Mouse (Mus musculus): Measurements from ENCODE around the gene Tmem201. TPM values are rescaled to one million over a fixed set of nuclear protein-coding genes. Genes with fewer than 3 reads are reported as not detected.

Gene Tmem201
- polyA plus RNA-seq, 1 experiment from 2014 or later, result 35.1 TPM

DNA sequence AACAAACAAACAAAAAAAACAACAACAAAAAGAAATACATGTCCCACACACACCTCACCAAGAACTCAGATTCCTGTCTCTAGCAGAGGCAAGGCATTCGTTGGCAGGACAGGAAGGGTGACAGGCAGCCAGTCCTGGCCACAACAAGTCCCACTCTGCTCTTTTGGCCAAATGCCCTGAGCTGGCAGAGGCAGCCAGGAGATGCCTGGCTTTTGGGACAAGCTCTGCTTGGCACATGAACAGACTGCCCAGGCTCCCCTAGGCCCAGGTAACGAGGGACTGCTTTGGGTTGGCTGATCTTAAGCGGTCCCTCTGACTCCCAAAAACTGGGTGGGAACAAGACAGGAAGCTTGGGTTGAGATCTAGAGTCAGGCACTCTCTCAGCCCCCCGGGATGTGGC, 1.3 kb downstream of the Tmem201 start:
- no peak overlapping the region for H3K27ac ChIP-seq (ENCODE audit: low read depth, low read length)
- H3K27me3 ChIP-seq (ENCODE audit: control insufficient read depth, insufficient read depth, low read length), result no peaks in the 10 kb centered on the region
- H3K4me3 ChIP-seq (ENCODE audit: low read depth, low read length), result peak overlapping the region; percentile 97
- no peak for ATAC-seq (ENCODE audit: low read depth)
- peaks cover 49% of the 10 kb centered on the region for H3K4me1 ChIP-seq (ENCODE audit: control insufficient read depth, insufficient read depth, low read length)
- H3K4me2 ChIP-seq (ENCODE audit: low read depth, low read length), result peak overlapping the region; percentile 97
- H3K9me3 ChIP-seq (ENCODE audit: control insufficient read depth, low read length), result no peaks in the 10 kb centered on the region
- peaks cover 2% of the 10 kb centered on the region; the same call in 1 of the 2 replicates for H3K36me3 ChIP-seq (ENCODE audit: control insufficient read depth, insufficient read depth, low read length)
- 40% methylated on average over 4 of the region's 4 CpGs for WGBS
- H3K9ac ChIP-seq (replicated peaks; ENCODE audit: low read depth, low read length), result peak overlapping the region; percentile 88

DNA sequence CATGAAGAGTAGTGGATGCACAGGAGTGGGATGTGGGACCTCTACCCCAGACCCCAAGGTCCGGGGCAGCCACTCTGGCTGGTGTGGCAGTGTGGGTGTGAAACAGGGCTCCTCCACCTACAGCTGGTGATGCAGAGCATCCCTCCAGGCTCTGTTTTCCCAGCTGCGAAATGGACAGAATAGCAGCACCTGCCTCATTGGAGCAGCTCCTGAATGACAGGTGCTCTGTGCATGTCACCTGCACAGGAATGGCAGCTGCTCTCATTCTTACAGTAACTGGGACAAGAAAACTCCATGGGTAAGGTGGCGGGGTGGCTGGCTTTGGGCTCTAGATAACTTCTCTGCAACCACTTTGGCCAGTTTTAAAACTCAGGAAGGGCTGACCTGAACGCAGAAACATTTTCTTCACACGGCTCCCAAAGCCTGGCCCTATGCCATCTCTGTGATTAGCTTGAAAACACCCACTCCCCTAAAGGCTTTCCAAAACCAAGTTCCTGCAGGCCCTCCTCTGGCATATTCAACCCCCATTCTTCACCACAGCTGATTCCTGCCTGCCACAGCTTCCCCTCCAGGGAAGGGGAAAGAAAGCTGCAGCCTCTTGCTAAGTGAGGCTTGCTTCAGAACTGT, 2.1 kb downstream of the Tmem201 start:
- Histone ChIP-seq H3K27ac (ENCODE audit: low read depth, low read length) (no peak overlapping the region), H3K4me2 (ENCODE audit: low read depth, low read length) (peak overlapping the region; percentile 97; the same call in 1 of the 2 replicates), H3K4me1 (ENCODE audit: control insufficient read depth, insufficient read depth, low read length) (peaks cover 49% of the 10 kb centered on the region), H3K9me3 (ENCODE audit: control insufficient read depth, low read length) (no peaks in the 10 kb centered on the region), H3K4me3 (ENCODE audit: low read depth, low read length) (no peak overlapping the region), H3K27me3 (ENCODE audit: control insufficient read depth, insufficient read depth, low read length) (no peaks in the 10 kb centered on the region), H3K36me3 (ENCODE audit: control insufficient read depth, insufficient read depth, low read length) (0 out of 2 replicates have a peak, but pooled peaks cover 2% of the 10 kb centered on the region), H3K9ac (replicated peaks; ENCODE audit: low read depth, low read length) (no peak overlapping the region)
- WGBS, result 88% methylated on average over 5 of the region's 5 CpGs
- no peak for ATAC-seq (ENCODE audit: low read depth)

DNA sequence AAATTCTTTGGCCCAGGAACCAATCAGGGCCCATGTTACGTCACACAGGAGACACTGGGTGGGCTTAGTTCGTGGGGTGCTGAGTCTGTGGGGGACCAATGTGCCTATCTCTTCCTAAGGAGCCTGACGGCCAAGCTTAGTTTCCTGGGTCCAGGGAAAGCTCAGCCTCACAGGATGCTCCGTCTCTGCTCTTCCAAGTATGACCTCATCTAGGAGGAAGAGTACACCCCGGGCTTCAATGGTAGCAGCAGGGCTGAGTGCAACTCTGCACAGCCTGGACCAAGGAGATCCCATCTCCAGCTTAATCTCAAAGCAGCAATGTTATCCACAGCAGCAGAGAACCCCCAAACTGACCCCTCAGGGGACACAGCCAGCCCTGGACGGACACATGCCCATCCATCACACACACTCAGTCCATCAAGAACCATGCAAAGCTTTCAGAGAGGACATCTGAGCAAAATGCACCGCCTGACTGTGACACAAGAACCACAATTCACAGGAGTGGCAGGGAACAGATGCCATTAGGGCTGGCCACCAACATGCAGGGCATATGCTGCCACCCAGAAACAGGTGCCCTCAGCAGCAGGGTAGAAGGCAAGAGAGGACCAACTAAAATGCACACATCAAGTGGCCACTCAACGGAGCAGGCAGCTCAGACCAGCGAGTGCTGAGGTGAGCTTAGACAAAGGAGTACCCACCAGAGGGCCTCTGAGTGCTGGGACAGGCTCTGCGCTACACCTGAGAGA, 2.9 kb downstream of the Tmem201 start:
- no peaks in the 10 kb centered on the region for H3K27me3 ChIP-seq (ENCODE audit: control insufficient read depth, insufficient read depth, low read length)
- 0 out of 2 replicates have a peak, but pooled peaks cover 3% of the 10 kb centered on the region for H3K36me3 ChIP-seq (ENCODE audit: control insufficient read depth, insufficient read depth, low read length)
- 79% methylated on average over 10 of the region's 10 CpGs for WGBS
- H3K4me1 ChIP-seq (ENCODE audit: control insufficient read depth, insufficient read depth, low read length), result peaks cover 49% of the 10 kb centered on the region
- no peak overlapping the region; the same call in 1 of the 2 replicates for H3K4me2 ChIP-seq (ENCODE audit: low read depth, low read length)
- no peak overlapping the region; the same call in 1 of the 2 replicates for H3K27ac ChIP-seq (ENCODE audit: low read depth, low read length)
- H3K9ac ChIP-seq (replicated peaks; ENCODE audit: low read depth, low read length), result no peak overlapping the region
- no peak for ATAC-seq (ENCODE audit: low read depth)
- H3K9me3 ChIP-seq (ENCODE audit: control insufficient read depth, low read length), result no peaks in the 10 kb centered on the region
- H3K4me3 ChIP-seq (ENCODE audit: low read depth, low read length), result no peak overlapping the region

DNA sequence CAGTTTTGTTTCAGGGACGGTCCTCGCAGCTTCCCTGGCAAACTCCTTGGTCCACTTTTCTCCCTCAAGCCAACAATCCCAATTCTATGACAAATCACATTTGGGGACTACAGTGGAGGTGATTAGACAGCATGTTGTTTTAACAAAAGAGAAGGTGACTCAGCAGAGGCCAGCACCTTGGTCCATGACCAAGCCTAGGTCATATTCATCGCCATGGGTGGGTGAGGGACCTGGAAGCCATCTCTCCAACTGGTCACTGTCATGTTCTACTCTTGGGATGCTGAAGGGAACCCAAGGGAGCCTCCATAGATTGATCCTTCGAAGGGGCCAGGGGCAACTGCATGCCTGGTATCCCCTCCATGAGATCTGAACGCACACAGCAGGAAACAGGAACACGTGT, 3.6 kb downstream of the Tmem201 start:
- no peaks in the 10 kb centered on the region for H3K27me3 ChIP-seq (ENCODE audit: control insufficient read depth, insufficient read depth, low read length)
- peaks cover 9% of the 10 kb centered on the region; the same call in 1 of the 2 replicates for H3K36me3 ChIP-seq (ENCODE audit: control insufficient read depth, insufficient read depth, low read length)
- H3K4me2 ChIP-seq (ENCODE audit: low read depth, low read length), result peak overlapping the region; percentile 16; the same call in 1 of the 2 replicates
- WGBS, result 90% methylated on average over 6 of the region's 6 CpGs
- H3K9me3 ChIP-seq (ENCODE audit: control insufficient read depth, low read length), result no peaks in the 10 kb centered on the region
- H3K4me1 ChIP-seq (ENCODE audit: control insufficient read depth, insufficient read depth, low read length), result peaks cover 49% of the 10 kb centered on the region
- ATAC-seq (ENCODE audit: low read depth), result no peak
- 0 out of 2 replicates have a peak overlapping the region, but pooled peaks have one; percentile 28 for H3K9ac ChIP-seq (replicated peaks; ENCODE audit: low read depth, low read length)
- H3K27ac ChIP-seq (ENCODE audit: low read depth, low read length), result peak overlapping the region; percentile 81
- H3K4me3 ChIP-seq (ENCODE audit: low read depth, low read length), result no peak overlapping the region

DNA sequence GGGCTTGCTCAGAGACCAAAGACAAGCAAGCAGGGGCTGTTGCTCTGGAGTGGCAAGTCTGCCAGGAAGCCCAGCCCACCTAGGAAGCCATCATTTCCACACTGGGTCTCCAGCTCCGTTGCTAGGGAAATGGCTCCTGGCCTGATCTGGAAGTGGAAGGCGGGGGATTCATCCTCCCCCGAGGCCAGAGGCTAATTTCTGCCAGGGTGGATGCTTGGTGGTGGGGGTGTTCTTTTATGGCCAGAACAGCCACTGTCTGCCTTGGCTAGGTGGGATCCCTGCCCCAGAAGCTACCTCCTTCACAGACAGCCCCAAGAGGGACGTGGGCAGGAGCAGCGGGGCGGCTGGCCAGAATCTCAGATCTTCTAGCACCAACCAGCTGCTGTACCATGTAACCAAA, 4.1 kb downstream of the Tmem201 start:
- Histone ChIP-seq H3K9ac (replicated peaks; ENCODE audit: low read depth, low read length) (peak overlapping the region; percentile 28; the same call in 1 of the 2 replicates), H3K4me3 (ENCODE audit: low read depth, low read length) (no peak overlapping the region), H3K27ac (ENCODE audit: low read depth, low read length) (peak overlapping the region; percentile 81), H3K36me3 (ENCODE audit: control insufficient read depth, insufficient read depth, low read length) (peaks cover 14% of the 10 kb centered on the region; the same call in 1 of the 2 replicates), H3K4me2 (ENCODE audit: low read depth, low read length) (peak overlapping the region; percentile 16; the same call in 1 of the 2 replicates), H3K27me3 (ENCODE audit: control insufficient read depth, insufficient read depth, low read length) (no peaks in the 10 kb centered on the region), H3K4me1 (ENCODE audit: control insufficient read depth, insufficient read depth, low read length) (peaks cover 49% of the 10 kb centered on the region), H3K9me3 (ENCODE audit: control insufficient read depth, low read length) (no peaks in the 10 kb centered on the region)
- no peak for ATAC-seq (ENCODE audit: low read depth)
- 16% methylated on average over 6 of the region's 6 CpGs for WGBS

GRCm38 (mm10) chr4:149732800-149733199, 5.0 kb downstream of the Tmem201 start:
- WGBS, result 77% methylated on average over 10 of the region's 10 CpGs
- H3K9ac ChIP-seq (replicated peaks; ENCODE audit: low read depth, low read length), result no peak overlapping the region
- H3K4me1 ChIP-seq (ENCODE audit: control insufficient read depth, insufficient read depth, low read length), result peaks cover 49% of the 10 kb centered on the region
- H3K36me3 ChIP-seq (ENCODE audit: control insufficient read depth, insufficient read depth, low read length), result peaks cover 16% of the 10 kb centered on the region
- H3K9me3 ChIP-seq (ENCODE audit: control insufficient read depth, low read length), result no peaks in the 10 kb centered on the region
- no peak overlapping the region for H3K4me3 ChIP-seq (ENCODE audit: low read depth, low read length)
- ATAC-seq (ENCODE audit: low read depth), result no peak
- H3K27me3 ChIP-seq (ENCODE audit: control insufficient read depth, insufficient read depth, low read length), result no peaks in the 10 kb centered on the region
- H3K27ac ChIP-seq (ENCODE audit: low read depth, low read length), result no peak overlapping the region
- no peak overlapping the region for H3K4me2 ChIP-seq (ENCODE audit: low read depth, low read length)

DNA sequence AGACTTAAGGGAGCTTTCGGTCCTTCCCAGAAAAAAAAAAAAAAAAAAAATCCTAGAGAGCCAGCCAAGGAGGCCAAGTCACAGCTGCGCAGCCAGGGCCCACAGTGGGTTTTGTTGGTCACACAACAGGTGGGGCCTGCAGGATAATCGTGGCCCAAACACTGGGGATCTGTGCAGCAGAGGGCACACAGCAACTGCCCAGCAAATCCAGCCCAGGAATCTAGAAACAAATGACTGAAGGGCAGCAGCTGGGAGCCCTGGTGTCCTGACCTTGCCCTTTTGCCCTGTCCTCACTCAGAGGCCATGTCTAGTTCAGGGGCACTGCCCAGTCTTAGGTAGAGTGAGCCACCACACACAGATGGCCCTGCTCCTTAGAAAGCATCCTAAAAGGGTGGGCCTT, 5.5 kb downstream of the Tmem201 start:
- Histone ChIP-seq H3K36me3 (ENCODE audit: control insufficient read depth, insufficient read depth, low read length) (peaks cover 21% of the 10 kb centered on the region), H3K4me2 (ENCODE audit: low read depth, low read length) (no peak overlapping the region), H3K27ac (ENCODE audit: low read depth, low read length) (no peak overlapping the region), H3K27me3 (ENCODE audit: control insufficient read depth, insufficient read depth, low read length) (no peaks in the 10 kb centered on the region), H3K4me1 (ENCODE audit: control insufficient read depth, insufficient read depth, low read length) (peaks cover 49% of the 10 kb centered on the region), H3K4me3 (ENCODE audit: low read depth, low read length) (no peak overlapping the region), H3K9ac (replicated peaks; ENCODE audit: low read depth, low read length) (no peak overlapping the region), H3K9me3 (ENCODE audit: control insufficient read depth, low read length) (no peaks in the 10 kb centered on the region)
- WGBS, result 84% methylated on average over 3 of the region's 3 CpGs
- ATAC-seq (ENCODE audit: low read depth), result no peak

DNA sequence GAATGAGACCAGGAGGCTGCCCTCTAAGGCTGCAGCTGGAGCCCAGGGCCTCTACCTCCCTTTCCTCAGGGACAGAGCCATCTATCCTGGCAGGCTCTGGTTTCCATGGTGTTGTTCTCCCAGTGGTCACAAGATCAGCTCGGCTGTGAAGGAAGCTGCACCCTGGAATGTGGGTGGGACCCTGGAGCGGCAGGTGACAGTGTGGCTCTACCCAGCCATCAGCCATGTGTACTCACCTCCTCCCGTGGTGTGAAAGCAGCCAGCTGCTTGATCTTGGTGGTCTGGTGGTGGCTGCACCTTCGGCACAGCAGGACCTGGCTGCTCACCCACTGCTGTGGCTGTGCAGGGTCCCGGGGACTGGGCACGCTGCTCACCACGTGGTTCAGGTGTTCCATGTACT, 7.0 kb downstream of the Tmem201 start:
- H3K36me3 ChIP-seq (ENCODE audit: control insufficient read depth, insufficient read depth, low read length), result peaks cover 36% of the 10 kb centered on the region
- no peak for ATAC-seq (ENCODE audit: low read depth)
- H3K4me2 ChIP-seq (ENCODE audit: low read depth, low read length), result no peak overlapping the region
- 74% methylated on average over 7 of the region's 7 CpGs for WGBS
- no peak overlapping the region for H3K27ac ChIP-seq (ENCODE audit: low read depth, low read length)
- H3K4me3 ChIP-seq (ENCODE audit: low read depth, low read length), result no peak overlapping the region
- H3K9me3 ChIP-seq (ENCODE audit: control insufficient read depth, low read length), result no peaks in the 10 kb centered on the region
- H3K4me1 ChIP-seq (ENCODE audit: control insufficient read depth, insufficient read depth, low read length), result peaks cover 34% of the 10 kb centered on the region
- no peak overlapping the region for H3K9ac ChIP-seq (replicated peaks; ENCODE audit: low read depth, low read length)
- H3K27me3 ChIP-seq (ENCODE audit: control insufficient read depth, insufficient read depth, low read length), result no peaks in the 10 kb centered on the region

GRCm38 (mm10) chr4:149728810-149729209, 9.0 kb downstream of the Tmem201 start:
- WGBS, result 78% methylated on average over 8 of the region's 8 CpGs
- Histone ChIP-seq H3K36me3 (ENCODE audit: control insufficient read depth, insufficient read depth, low read length) (peaks cover 45% of the 10 kb centered on the region), H3K27me3 (ENCODE audit: control insufficient read depth, insufficient read depth, low read length) (no peaks in the 10 kb centered on the region), H3K27ac (ENCODE audit: low read depth, low read length) (no peak overlapping the region), H3K4me3 (ENCODE audit: low read depth, low read length) (no peak overlapping the region), H3K9me3 (ENCODE audit: control insufficient read depth, low read length) (no peaks in the 10 kb centered on the region), H3K9ac (replicated peaks; ENCODE audit: low read depth, low read length) (no peak overlapping the region), H3K4me2 (ENCODE audit: low read depth, low read length) (no peak overlapping the region), H3K4me1 (ENCODE audit: control insufficient read depth, insufficient read depth, low read length) (peaks cover 16% of the 10 kb centered on the region)
- no peak for ATAC-seq (ENCODE audit: low read depth)

Data from neural tube, embryonic 14.5 days (tissue).